Mouse (Mus musculus): ENCODE measurements around the gene Efcab9. TPM values are rescaled to one million over a fixed set of nuclear protein-coding genes. Genes with fewer than 3 reads are reported as not detected.
A peak's percentile ranks its signal among the peaks of the same experiment; 100 is the strongest.
"Not testable (repeated sequence)": the region's sequence is repeated elsewhere in the genome, so short reads cannot be mapped to it uniquely, and the experiment has no call there.

Gene Efcab9
- polyA plus RNA-seq, 1 experiment from 2014 or later: 2.1 TPM

DNA sequence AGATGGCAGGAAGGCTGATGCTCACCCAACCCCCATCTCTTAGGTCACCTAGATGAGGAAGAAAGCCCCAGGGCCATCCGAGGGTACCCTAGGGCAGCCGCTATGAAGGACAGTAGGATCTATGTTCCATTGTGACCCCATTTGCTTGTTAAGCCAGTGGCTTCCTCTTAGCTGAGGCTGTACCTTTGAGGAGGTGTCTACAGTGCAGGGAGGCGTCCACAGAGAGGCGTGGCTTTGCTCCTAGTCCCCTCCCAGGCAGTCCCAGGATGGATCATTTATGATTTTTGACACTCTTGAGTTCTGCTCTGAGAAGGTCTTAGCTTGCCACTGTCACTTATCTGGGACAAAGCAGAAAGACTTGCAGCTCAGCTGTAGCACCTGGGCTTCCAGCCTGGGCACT lies 7.0 kb upstream of the Efcab9 start:
- no peak for DNase-seq (ENCODE audit: low spot score)

DNA sequence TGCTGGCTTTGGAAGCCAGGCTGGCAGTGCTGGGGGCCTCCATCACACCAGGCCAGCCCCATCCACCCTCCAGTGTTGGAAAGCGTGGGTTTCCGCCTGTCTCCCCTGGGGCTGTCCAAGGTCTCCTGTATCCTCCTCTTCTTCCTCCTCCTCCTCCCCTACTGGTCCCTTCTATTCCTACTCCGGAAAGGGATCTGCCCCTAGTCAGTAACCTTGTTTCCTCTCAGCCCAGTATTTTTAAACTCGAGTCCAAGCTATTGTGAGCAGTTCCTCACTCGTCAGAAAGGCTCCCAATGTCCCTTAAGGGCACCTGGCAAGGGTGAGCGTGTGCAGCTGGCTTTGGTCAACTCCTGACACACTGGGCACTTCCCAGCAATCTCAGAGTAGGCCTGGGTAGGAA lies 6.6 kb upstream of the Efcab9 start:
- no peak for DNase-seq (ENCODE audit: low spot score)

DNA sequence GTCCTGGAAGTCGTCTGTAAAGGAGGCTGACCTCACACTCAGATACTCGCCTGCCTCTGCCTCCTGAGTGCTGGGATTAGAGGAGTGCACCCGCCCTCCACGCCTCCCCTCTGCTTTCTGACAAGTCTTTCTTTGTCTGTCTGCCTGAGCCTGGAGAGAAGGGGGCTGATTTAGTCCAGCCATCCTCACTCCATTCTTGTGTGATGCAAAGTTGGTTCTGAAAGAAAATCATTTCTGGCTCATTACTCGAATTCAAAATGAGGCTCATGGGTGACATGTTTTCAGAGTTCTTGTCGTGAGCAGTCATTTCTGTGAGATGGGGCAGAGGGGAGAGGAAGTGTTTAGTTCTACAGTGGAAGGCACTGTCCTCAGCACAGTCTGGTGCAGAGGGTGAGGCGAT lies 5.1 kb upstream of the Efcab9 start:
- no peak for DNase-seq (ENCODE audit: low spot score)

DNA sequence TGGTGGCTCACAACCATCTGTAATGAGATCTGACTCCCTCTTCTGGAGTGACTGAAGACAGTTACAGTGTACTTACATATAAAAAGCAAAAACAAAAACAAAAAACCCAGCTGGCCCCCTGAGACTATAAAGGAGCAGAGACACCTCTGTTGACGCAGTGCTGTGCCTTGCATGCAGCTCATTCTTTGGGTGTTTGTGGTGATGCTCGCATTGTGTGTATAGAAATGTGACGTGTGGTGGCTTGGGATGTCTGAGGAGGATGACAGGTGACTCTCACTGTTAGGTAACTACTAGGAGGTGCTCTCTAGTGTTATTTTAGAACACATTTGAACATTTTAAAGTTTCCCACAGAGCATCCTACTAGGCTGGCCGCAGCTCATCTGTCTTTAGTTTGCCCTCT lies 3.8 kb upstream of the Efcab9 start:
- DNase-seq (ENCODE audit: low spot score): no peak

DNA sequence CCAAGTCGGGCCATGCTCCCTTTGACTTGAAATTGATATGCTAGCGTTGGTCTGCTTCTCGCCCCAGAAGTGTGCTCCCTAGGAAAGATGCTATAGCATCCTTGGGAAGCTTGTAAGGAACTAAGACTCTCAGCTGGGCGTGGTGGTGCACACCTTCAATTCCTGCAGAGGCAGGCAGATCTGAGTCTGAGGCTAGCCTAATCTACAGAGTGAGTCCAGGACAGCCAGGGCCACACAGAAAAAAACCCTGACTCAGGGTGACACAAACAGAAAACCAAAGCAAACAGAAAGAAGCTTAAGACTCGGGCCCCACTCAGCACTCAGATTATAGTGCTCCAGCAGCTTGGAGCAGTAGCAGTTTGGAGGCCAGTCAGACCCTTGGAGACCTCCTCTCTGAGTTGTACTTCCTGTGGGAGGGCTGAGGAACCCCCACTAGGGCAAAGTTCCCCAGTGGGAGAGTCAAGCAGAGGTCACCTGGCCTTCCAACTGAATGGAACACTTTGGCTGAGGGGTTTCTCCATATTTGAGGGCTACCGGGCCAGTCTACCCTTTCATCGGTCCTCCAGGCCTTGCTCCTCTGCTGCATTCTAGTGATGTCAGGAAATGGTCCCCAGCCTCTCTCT lies 2.7 kb upstream of the Efcab9 start:
- no peak for DNase-seq (ENCODE audit: low spot score)

DNA sequence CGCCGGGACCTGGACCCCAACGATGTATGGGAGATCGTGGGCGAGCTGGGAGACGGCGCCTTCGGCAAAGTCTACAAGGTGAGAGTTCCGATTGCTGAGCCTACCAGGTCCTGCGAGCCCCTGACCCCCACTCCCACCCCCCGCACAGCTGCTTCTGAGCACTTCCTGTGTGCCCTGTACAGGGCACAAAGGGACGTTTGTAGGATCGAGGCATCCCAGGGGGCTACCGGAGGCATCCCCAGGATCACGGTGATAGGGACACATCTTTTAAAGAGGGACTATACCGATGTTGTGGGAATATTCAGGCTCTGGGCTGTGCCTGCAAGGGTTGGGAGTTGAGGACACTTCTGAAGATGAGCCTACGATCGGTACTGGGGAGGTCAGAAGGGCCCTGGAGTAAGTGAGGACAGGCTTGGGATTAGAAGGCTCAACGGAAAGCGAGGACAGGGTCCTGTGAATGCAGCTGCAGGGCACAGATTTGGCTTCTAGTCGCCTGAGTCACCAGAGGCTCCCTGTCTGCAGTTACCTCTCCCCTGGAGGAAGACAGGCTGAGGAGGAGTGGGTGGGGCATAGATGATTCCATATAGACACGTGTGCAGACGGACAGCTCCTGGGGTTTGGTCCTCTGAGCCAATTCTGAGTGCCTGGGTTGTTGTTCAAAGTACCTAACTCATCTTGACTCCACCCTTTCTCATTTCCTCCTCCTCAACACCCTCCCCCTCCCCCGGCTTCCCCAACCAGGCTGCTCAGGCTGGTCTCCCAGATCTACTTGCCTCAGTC lies 1.8 kb upstream of the Efcab9 start:
- peak; percentile 77 for DNase-seq (ENCODE audit: low spot score)

DNA sequence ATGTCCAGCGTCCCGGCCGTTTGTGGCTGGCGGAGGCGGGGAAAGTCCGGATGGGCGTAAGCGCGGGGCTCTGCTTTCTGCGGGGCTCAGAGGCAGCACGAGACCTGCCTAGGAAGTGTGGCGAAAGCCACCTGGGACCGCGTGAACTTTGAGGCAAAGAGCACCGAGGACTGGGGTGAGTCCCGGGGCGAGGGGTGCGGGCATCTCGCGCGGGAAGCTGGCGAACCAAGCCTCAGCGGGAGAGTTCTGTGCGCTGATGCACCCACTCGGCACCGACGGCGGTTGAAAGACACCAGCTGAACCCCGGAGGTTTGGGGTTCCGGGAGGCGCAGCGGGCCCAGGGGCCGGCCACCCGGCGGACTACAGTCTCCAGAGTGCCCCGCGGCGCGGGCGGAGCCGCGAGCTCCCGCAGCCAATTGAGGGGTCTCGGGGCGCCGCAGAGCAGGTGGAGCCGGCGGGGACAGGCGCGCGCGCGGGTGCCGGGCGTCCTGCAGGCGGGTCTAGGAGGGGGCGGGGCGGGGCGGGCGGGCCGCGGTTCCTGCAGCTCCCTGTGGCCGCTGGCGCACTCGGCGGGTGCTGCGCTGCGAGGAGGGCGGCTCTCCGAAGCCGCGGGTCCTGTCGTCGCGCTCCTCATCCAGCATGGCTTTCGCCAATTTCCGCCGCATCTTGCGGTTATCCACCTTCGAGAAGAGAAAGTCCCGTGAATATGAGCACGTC lies 1.0 kb upstream of the Efcab9 start, which contains the start of gene Stk10:
Gene Stk10, plus strand, starts transcription at position 541 of the 717 bp plus-strand sequence.
- peak; percentile 95 for DNase-seq (ENCODE audit: low spot score)

DNA sequence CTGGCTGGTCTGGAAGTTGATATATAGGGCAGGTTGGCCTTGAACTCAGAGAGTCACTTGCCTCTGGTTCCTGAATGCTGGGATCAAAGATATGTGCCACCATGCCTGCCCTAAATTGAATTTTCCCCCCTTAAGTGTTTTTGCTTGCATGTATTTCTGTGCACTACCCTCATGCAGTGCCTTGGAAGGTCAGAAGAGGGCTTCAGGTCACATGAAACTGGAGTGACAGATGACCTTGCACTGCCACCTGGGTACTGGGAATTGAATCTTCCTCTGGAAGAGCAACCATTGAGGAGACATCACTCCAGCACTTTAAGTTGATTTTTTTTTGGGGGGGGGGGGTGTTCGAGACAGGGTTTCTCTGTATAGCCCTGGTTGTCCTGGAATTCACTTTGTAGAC lies 1.7 kb downstream of the Efcab9 start:
- DNase-seq (ENCODE audit: low spot score): peak; percentile 40

DNA sequence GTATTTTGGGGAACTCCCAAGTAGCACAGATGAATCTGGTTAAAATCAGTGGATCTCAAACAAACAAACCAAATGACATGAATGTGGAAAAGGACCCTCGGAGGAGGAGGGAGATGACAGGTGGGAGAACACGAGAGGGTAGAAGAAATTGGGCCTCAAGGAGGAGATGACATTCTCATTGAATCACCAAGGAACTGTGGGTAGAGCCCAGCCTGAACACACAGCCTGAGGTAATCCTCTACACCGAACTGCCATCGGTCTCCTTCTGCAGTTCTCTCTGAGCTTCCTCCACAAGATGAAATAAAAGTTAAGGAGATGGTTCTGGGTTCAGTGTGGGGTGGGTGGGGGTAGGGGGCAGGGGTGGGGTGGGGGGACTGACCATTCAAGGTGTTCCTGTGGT lies 4.9 kb downstream of the Efcab9 start:
- DNase-seq (ENCODE audit: low spot score): no peak

DNA sequence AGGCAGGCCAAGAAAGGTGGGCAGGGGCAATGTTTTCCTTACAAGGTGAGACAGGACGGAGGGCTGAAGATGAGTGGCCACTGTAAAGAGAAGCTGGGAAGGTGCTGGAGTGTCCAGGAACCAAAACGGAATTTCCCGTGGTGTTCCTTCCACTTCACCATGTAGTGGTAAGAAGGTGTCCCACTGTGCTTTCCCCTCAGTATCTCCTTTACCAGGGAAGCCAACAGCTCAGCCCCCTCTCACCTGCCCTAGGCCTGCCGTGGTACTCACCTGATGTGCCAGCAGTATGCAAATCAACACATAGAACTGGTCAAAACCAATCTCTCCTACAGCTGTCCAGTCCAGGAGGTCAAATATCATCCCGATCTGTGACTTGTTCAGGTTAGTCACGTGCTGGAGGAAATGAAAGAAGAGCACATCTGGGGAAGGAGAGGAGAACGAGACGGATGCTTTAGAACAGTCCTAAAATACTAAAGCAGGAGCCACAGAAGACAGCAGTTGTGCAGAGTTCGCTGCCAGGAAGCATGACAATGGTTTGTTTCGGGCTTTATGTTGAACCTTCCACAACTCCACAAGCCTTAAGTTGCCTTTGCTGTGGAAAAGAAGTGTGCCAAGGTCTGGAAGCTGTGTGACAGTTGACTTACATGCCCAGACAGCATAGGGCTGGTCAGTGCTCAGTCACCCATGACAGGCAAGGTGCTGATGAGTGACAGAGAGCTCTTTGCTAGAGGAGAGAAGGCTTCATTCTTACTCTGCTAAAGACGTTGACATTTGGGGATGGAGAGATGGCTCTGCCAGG lies 7.6 kb downstream of the Efcab9 start:
- no peak for DNase-seq (ENCODE audit: low spot score)

DNA sequence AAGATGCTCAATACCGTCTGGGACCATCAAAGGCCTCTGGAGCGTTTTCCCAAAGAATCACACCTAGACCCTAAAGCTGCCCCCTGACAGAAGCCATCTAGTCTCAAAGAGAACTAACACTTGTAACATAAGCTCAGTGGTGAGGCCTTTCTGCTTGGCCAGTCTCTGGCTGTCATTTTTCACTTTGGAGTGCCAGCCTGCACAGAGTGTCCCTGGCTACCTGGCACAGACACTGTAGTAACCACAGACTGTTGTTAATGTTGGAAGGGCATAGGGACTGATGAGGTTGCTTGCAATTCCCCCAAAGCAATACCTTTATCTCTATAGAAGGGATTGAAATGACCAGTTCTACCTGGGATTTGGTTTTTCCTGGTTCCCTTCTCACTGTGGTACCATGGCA lies 10.6 kb downstream of the Efcab9 start:
- DNase-seq (ENCODE audit: low spot score): no peak

DNA sequence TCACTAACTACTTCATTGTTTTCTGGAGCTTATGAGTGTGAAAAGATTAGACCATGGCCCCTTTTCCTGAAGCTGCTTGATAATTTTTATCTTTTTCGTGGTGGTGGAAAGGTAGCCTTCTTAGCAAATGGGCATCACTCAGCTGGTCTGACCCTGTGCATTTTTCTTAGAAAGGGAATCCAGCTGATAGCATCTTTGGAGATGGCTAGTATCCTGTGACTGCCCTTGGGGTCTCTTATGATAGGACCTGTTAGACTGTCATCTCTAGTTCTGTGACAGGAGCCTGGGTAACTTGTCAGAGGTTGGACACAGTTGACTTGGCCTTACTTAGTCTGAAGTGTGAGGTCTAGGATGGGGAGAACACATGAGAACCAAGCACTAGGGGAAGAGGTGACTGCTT lies 12.5 kb downstream of the Efcab9 start:
- DNase-seq (ENCODE audit: low spot score): no peak

DNA sequence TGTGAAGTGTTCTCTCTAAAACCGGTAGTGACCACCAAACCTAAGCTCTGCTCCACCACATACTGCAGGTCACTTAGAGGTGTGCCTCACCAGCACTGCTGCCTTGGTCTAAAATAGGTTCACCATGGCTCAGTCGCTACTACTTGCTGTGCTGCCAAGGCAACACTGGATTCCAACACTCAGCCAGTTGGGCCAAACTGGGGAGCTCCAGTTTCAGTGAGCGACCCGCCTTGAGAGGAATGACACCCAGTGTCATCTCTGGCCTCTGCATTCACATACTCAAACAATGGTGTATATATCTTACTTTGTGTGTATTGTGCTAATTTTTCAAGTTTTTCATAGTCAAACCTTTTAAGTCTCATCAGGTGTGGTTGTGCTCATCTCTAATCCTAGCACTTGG lies 13.1 kb downstream of the Efcab9 start:
- DNase-seq (ENCODE audit: low spot score): no peak

DNA sequence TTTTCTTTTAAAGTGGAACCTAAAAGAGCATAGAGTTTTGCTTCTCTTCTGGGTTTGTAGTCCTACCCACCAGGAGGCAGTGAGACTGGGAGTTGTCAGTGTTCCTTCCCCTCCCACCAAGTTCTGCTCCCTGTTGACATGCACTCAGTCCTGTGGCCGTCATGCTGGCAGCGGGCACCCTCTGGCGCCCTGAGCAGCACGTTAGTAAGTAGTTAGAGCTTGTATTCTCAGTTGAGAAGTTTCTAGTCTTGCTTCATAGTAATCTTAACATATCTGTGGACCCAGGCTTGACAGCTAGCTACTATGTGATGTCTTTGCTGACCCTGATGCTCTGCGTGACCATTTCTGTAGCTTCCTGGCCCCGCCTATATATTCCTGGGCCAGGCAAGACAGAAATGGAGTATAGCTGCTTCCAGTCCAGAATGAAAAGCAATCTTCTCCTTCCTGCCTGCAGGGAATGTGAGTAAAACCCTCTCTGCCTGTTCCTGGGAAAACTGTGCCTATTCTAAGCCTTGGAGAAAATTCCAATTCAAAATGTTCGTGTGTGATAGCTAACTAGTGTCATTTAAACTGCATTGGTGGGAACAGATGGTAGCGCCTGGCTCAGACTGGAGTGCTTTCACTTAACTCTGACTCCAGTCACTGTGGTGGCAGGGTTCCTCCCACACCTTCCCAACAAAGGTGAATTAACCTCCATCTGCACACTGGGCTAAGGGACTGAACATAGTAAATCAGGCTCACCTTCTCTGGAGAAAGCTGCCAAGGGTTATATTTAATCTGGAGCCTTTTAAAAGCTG lies 14.8 kb downstream of the Efcab9 start:
- DNase-seq (ENCODE audit: low spot score): no peak

DNA sequence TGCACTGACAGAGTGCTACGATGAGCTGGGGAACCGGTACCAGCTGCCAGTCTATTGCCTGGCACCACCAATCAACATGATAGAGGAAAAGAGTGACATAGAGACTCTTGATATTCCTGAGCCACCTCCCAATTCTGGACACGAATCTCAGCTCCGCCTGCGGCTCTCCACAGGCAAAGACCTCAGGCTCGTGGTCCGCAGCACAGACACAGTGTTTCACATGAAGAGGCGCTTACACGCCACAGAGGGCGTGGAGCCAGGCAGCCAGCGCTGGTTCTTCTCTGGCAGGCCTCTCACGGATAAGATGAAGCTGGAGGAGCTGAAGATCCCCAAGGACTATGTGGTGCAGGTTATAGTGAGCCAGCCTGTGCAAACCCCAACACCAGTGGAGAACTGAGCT lies 15.8 kb downstream of the Efcab9 start:
- no peak for DNase-seq (ENCODE audit: low spot score)

DNA sequence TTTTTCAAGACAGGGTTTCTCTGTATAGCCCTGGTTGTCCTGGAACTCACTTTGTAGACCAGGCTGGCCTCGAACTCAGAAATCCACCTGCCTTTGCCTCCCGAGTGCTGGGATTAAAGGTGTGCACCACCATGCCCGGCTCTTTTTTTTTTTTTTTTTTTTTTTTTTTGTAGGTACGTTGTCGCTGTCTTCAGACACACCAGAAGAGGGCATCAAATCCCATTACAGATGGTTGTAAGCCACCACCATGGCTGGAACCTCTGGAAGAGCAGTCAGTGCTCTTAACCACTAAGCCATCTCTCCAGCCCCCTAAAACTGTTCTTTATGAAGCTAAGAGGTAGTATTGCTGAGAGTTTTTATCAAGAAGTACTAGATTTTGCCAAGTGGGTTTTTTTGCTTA lies 17.0 kb downstream of the Efcab9 start:
- DNase-seq (ENCODE audit: low spot score): not testable (repeated sequence)

DNA sequence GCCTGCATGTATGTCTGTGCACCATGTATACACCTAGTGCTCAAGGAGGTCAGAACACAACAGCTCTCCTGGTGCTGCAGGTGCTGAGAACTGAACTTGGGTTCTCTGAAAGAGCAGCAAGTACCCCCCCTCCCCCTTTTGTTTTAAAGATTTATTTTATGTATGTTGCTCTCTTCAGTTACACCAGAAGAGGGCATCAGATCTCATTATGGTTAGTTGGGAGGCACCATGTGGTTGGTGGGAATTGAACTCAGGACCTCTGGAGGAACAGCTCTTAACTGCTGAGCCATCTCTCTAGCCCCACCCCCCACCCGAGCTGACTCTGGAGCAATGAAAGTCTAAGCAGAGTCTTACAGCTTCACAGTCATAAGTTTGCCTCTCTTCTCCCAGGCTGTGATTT lies 21.0 kb downstream of the Efcab9 start:
- DNase-seq (ENCODE audit: low spot score): no peak

DNA sequence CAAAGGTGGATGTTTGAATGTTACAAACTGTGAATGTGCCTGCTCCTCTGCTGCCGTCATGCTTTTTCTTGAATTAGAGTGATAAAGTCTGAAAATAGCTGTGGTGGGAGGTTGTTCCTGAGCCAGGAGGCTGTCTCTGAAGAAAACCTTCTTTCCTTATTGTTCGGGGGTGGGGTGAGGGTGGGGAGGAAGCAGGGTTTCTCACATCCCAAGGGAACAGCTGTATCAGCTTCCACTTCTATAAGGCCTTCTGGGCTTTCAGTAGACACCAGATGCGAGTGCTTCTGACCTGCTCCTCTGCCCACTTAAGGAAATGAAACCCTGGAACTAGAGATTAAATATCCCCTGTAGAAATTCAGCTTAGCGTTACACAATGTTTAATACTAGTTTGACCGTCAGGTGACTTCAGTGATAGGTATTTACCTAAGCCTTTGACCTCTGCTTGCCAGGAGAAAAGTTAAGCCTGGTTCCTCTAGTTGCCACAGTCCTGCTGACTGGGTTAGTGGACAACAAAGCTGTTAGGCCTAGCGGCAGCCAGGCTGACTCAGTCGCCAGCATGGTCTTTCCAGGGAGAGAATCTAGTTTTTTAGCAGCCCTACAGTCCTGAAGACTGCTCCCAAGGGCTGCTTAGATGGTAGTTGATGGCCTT lies 26.7 kb downstream of the Efcab9 start:
- no peak for DNase-seq (ENCODE audit: low spot score)

DNA sequence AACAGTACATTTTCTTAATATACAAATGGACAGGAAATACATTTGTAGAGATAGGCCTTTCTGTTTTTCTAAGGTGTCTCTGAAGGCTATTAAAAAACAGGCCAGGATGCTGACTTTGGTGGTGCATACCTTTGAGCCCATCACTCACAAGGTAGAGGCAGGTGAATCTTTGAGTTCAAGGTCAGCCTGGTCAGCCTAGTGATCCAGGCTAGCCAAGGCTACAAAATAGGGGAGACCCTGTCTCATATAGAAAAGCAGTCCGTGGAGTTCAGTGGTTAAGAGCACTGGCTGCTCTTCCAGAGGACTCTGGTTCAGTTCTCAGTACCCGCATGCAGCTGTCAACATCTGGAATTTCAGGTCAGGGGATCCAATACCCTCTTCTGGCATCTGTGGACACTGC lies 28.2 kb downstream of the Efcab9 start:
- DNase-seq (ENCODE audit: low spot score): no peak

DNA sequence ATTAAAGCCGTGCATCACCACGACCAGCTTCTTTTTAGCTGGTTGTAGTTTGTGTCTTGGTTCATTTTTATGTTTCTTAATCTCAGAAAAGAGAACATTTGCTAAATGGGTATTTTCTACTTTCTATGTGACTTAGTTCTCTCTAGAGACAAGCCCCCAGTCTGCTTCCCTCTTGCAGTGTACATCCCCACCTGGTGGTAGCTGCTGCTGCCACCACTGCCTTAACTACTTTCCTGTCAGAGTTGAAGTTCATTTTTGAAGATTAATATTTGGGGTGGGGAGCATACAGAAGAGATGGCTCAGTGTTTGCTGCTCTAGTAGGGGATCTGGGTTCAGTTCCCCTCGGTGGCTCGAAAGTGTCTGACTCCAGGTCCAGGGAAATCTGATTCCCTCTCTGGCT lies 31.9 kb downstream of the Efcab9 start:
- DNase-seq (ENCODE audit: low spot score): peak; percentile 21
